Comparison of ENCODE assay signal across 8 mouse cellular contexts in the genomic region with DNA sequence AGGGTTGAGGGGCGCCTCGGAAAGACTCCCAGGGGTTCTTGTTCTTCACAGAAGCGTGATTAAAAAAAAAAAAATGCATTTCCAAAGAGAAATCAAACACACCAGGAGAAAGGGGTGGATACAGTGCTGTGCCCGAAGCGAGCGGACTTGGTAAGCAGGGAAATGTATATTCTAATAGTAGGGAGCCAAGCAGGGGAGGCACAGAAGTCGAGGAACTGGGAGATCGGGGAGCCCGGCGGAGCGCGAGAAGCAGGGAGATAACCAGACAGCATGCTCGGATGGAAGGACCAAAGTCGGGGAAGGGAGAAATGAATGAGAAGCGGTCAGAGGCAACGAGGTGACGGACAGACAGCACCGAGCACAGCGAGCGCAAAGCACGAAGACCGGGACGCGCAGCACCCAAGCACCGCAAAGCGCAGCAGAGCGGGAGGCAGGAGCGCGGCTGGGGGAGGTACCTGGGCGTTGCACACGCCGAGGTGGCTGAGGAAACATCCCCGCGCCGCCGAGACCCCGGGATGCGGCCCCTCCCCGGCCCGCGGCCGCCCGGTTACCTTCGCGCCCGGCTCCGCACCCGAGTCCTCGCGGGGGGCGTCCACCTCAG. TPM values are rescaled to one million over a fixed set of nuclear protein-coding genes. Genes with fewer than 3 reads are reported as not detected.
DNase-seq lines count a peak whose midpoint lies in the region; ATAC-seq lines count a peak whose summit lies in the region.

No protein-coding gene starts in this region.

- peak overlapping the region; percentile 98 for H3K4me3 ChIP-seq in megakaryocyte, embryonic 14.5 days (replicated peaks)

- ATAC-seq in activated CD4-positive, CD25-positive, alpha-beta regulatory T cell, adult 4 months, result peak; percentile 78
- peak; percentile 79 for ATAC-seq in inflammation-experienced regulatory T-cells, adult 6 months

- H3K27me3 ChIP-seq in megakaryocyte, embryonic 14.5 days (replicated peaks), result no peaks in the 10 kb centered on the region

- DNase-seq in cerebellum, postnatal 4 days (ENCODE audit: low spot score in 2 of 2), result peak; percentile 28 to 64
- peak; percentile 42 for DNase-seq in gastrocnemius, adult 18-20 months (ENCODE audit: low spot score)
- peak; percentile 56 to 81 for DNase-seq in left cerebral cortex, postnatal 10 days (ENCODE audit: extremely low spot score in 1 of 2, low spot score in 2 of 2)
- DNase-seq in right cerebral cortex, postnatal 10 days (ENCODE audit: low spot score in 2 of 2), result peak; percentile 75
- peak; percentile 22 for DNase-seq in urinary bladder, postnatal 10 days (ENCODE audit: low spot score)

- H3K36me3 ChIP-seq in megakaryocyte, embryonic 14.5 days (replicated peaks; ENCODE audit: low read length), result peaks cover 20% of the 10 kb centered on the region

- intact Hi-C loops in left cerebral cortex, postnatal 10 days (cut with DNase I), result loop anchor here (2.0 to 5.0 kb wide), 2 partner anchors 30 to 53 kb away; partner anchors contain the start of gene M6pr

- H3K9me3 ChIP-seq in megakaryocyte, embryonic 14.5 days, result no peaks in the 10 kb centered on the region

- peaks cover 34% of the 10 kb centered on the region for H3K4me1 ChIP-seq in megakaryocyte, embryonic 14.5 days

RNA-seq across cellular contexts. Expression of gene Phc1, which starts 1.2 kb away (rescaled TPM):
- 1 to 10 TPM; 4.9 to 7.7 TPM for polyA plus RNA-seq in activated CD4-positive, CD25-positive, alpha-beta regulatory T cell, adult 4 months (2017; shearing (Covaris generic))
- 10 to 100 TPM; 27.3 to 34.0 TPM for total RNA-seq in gastrocnemius, adult 18-20 months (2021)
- 1 to 10 TPM; 6.3 to 7.6 (median 6.7) TPM for polyA plus RNA-seq in inflammation-experienced regulatory T-cells, adult 6 months (2017; shearing (Covaris generic))
- total RNA-seq in left cerebral cortex, postnatal 10 days (2021), result 10 to 100 TPM; 69.0 to 76.4 TPM
- 2.8 and 35.8 TPM in 2 replicates for polyA plus RNA-seq in megakaryocyte, embryonic 14.5 days (2012; ENCODE audit: insufficient read depth, low replicate concordance)

RNA-seq across cellular contexts. Expression of gene M6pr, which starts 30.6 kb away (rescaled TPM):
- polyA plus RNA-seq in activated CD4-positive, CD25-positive, alpha-beta regulatory T cell, adult 4 months (2017; shearing (Covaris generic)), result 100 to 1,000 TPM; 227 to 271 TPM
- 10 to 100 TPM; 21.5 to 23.1 TPM for total RNA-seq in gastrocnemius, adult 18-20 months (2021)
- 100 to 1,000 TPM; 251 to 357 (median 252) TPM for polyA plus RNA-seq in inflammation-experienced regulatory T-cells, adult 6 months (2017; shearing (Covaris generic))
- 10 to 100 TPM; 45.1 to 46.1 TPM for total RNA-seq in left cerebral cortex, postnatal 10 days (2021)
- 3.6 and 13.0 TPM in 2 replicates for polyA plus RNA-seq in megakaryocyte, embryonic 14.5 days (2012; ENCODE audit: insufficient read depth, low replicate concordance)

RNA-seq across cellular contexts. Expression of gene Klrg1, which starts 56.5 kb away (rescaled TPM):
- polyA plus RNA-seq in activated CD4-positive, CD25-positive, alpha-beta regulatory T cell, adult 4 months (2017; shearing (Covaris generic)), result 10 to 100 TPM; 32.4 to 41.6 TPM
- not detected for total RNA-seq in gastrocnemius, adult 18-20 months (2021)
- polyA plus RNA-seq in inflammation-experienced regulatory T-cells, adult 6 months (2017; shearing (Covaris generic)), result 10 to 100 TPM; 31.8 to 88.8 (median 33.5) TPM
- under 1 TPM; 0.24 to 0.32 TPM for total RNA-seq in left cerebral cortex, postnatal 10 days (2021)
- not detected in 2 replicates for polyA plus RNA-seq in megakaryocyte, embryonic 14.5 days (2012; ENCODE audit: insufficient read depth, low replicate concordance)

Comparison
In these comparisons a context has a peak if more than half of its experiments do, and no peak if none do; other contexts are left out.
1. Peak in every context shown above with its lines: DNase-seq, ATAC-seq and H3K4me3 ChIP-seq.
2. DNase-seq: peak in every context shown above with its lines; median percentile 75 in right cerebral cortex, postnatal 10 days; 68 in left cerebral cortex, postnatal 10 days; 46 in cerebellum, postnatal 4 days; 42 in gastrocnemius, adult 18-20 months; 22 in urinary bladder, postnatal 10 days.
3. RNA of gene M6pr, which starts 30.6 kb away (polyA plus RNA-seq): 227 to 271 TPM in activated CD4-positive, CD25-positive, alpha-beta regulatory T cell, adult 4 months and 251 to 357 TPM in inflammation-experienced regulatory T-cells, adult 6 months; 3.6 to 13.0 TPM in megakaryocyte, embryonic 14.5 days; every median in the first group is over 10 times any median in the second.
4. RNA of gene Klrg1, which starts 56.5 kb away (polyA plus RNA-seq): 32.4 to 41.6 TPM in activated CD4-positive, CD25-positive, alpha-beta regulatory T cell, adult 4 months and 31.8 to 88.8 TPM in inflammation-experienced regulatory T-cells, adult 6 months; not detected in megakaryocyte, embryonic 14.5 days; every median in the first group is over 10 times any median in the second.